Comparison of ENCODE assay signal across 10 mouse cellular contexts in genomic region chr11:99189154-99189582, GRCm38 (mm10). TPM values are rescaled to one million over a fixed set of nuclear protein-coding genes. Genes with fewer than 3 reads are reported as not detected.
DNase-seq lines count a peak whose midpoint lies in the region; ATAC-seq and TF ChIP-seq lines count a peak whose summit lies in the region.
"Had no signal": no experiment of that assay in that cellular context is flagged by ENCODE, and none has a peak within 500 bp of the region (broad histone marks: within the 10 kb centered on the region; RNA-seq: fewer than 3 reads in every experiment).

No protein-coding gene starts in this region.

- no peaks in the 10 kb centered on the region for H3K36me3 ChIP-seq in hindbrain, embryonic 14.5 days (replicated peaks; ENCODE audit: control insufficient read depth, insufficient read depth)
- no peaks in the 10 kb centered on the region for H3K36me3 ChIP-seq in hindbrain, embryonic 13.5 days
- no peaks in the 10 kb centered on the region for H3K36me3 ChIP-seq in E14TG2a.4 (ENCODE audit: insufficient read depth, low read length)
- H3K36me3 ChIP-seq: embryonic facial prominence, embryonic 12.5 days; lung, embryonic 15.5 days had no signal

- 25% methylated on average over 14 of the region's 14 CpGs for WGBS in hindbrain, embryonic 14.5 days
- 24% methylated on average over 14 of the region's 14 CpGs for WGBS in hindbrain, embryonic 13.5 days

- H3K9me3 ChIP-seq in hindbrain, embryonic 14.5 days (ENCODE audit: control insufficient read depth, low read length): no peaks in the 10 kb centered on the region
- no peaks in the 10 kb centered on the region for H3K9me3 ChIP-seq in hindbrain, embryonic 13.5 days
- peaks cover 10% of the 10 kb centered on the region; the same call in 1 of the 2 replicates for H3K9me3 ChIP-seq in E14TG2a.4 (ENCODE audit: low read length)
- H3K9me3 ChIP-seq: embryonic facial prominence, embryonic 12.5 days; lung, embryonic 15.5 days had no signal

- DNase-seq in hindbrain, embryonic 14.5 days (ENCODE audit: low spot score): peak; percentile 66
- DNase-seq in c-Kit-negative CD71-positive TER-119-positive erythroid progenitor cells, embryonic 14.5 days (ENCODE audit: low read depth, low spot score): peak; percentile 15
- DNase-seq in left cerebral cortex, postnatal 36 days (ENCODE audit: low spot score in 2 of 2): peak; percentile 42
- peak; percentile 47 to 75 for DNase-seq in thymus, postnatal 10 days (ENCODE audit: low spot score in 2 of 2)

- H3K4me3 ChIP-seq in hindbrain, embryonic 14.5 days (replicated peaks; ENCODE audit: low read length): no peak overlapping the region
- no peak overlapping the region for H3K4me3 ChIP-seq in hindbrain, embryonic 13.5 days
- no peak overlapping the region for H3K4me3 ChIP-seq in E14TG2a.4 (replicated peaks; ENCODE audit: low read length)
- H3K4me3 ChIP-seq: embryonic facial prominence, embryonic 12.5 days; lung, embryonic 15.5 days had no signal

- H3K27me3 ChIP-seq in hindbrain, embryonic 14.5 days (ENCODE audit: control insufficient read depth, insufficient read depth, low read length): no peaks in the 10 kb centered on the region
- peaks cover 9% of the 10 kb centered on the region; the same call in 1 of the 2 replicates for H3K27me3 ChIP-seq in hindbrain, embryonic 13.5 days
- H3K27me3 ChIP-seq in E14TG2a.4 (ENCODE audit: insufficient read depth, low read length): peaks cover 35% of the 10 kb centered on the region

- intact Hi-C loops in left cerebral cortex, postnatal 36 days (cut with DNase I): loop anchor here (5.0 to 10.0 kb wide), 2 partner anchors 123 to 176 kb away; no protein-coding TSS in a partner anchor

- H3K4me2 ChIP-seq in hindbrain, embryonic 14.5 days (replicated peaks): no peak overlapping the region
- no peak overlapping the region for H3K4me2 ChIP-seq in hindbrain, embryonic 13.5 days
- H3K4me2 ChIP-seq: embryonic facial prominence, embryonic 12.5 days; lung, embryonic 15.5 days had no signal

- peak; percentile 85 for TF ChIP-seq CTCF in E14TG2a.4 (conservative IDR thresholded peaks at IDR 0.05; ENCODE audit: low read length)

- no peak overlapping the region for H3K9ac ChIP-seq in hindbrain, embryonic 14.5 days
- H3K9ac ChIP-seq in hindbrain, embryonic 13.5 days: no peak overlapping the region
- H3K9ac ChIP-seq: embryonic facial prominence, embryonic 12.5 days; lung, embryonic 15.5 days had no signal

- no peaks in the 10 kb centered on the region for H3K4me1 ChIP-seq in hindbrain, embryonic 14.5 days (replicated peaks; ENCODE audit: control insufficient read depth, insufficient read depth, low read length)
- H3K4me1 ChIP-seq in hindbrain, embryonic 13.5 days (replicated peaks): no peaks in the 10 kb centered on the region
- no peaks in the 10 kb centered on the region; the same call in 1 of the 2 replicates for H3K4me1 ChIP-seq in E14TG2a.4 (replicated peaks; ENCODE audit: low read depth, low read length)
- H3K4me1 ChIP-seq: embryonic facial prominence, embryonic 12.5 days; lung, embryonic 15.5 days had no signal

- no peak for ATAC-seq in hindbrain, embryonic 14.5 days (ENCODE audit: low FRiP score)
- no peak for ATAC-seq in hindbrain, embryonic 13.5 days (ENCODE audit: low FRiP score)
- ATAC-seq in frontal cortex, adult (ENCODE audit: low TSS enrichment): peak; percentile 57; the same call in 1 of the 2 replicates
- peak; percentile 75 for ATAC-seq in neutrophil, adult 5-6 weeks (ENCODE audit: extremely low read depth, insufficient number of reproducible peaks, low FRiP score, poor library complexity, severe bottlenecking)

- H3K27ac ChIP-seq in hindbrain, embryonic 14.5 days: no peak overlapping the region
- H3K27ac ChIP-seq in hindbrain, embryonic 13.5 days: no peak overlapping the region
- H3K27ac ChIP-seq: embryonic facial prominence, embryonic 12.5 days; lung, embryonic 15.5 days had no signal

RNA-seq across cellular contexts. Expression of gene Ccr7, which starts 34.3 kb away (rescaled TPM):
- polyA plus RNA-seq in hindbrain, embryonic 14.5 days (2014; fragmentation: Nextera tagmentation; extraction: Ambion mirVana): 0.23 TPM in 1 of 2 replicates, not detected in the other
- polyA plus RNA-seq in hindbrain, embryonic 13.5 days (2015; fragmentation: Nextera tagmentation; extraction: Ambion mirVana): not detected in 2 replicates
- total RNA-seq in left cerebral cortex, postnatal 36 days (2021): not detected
- 172 and 173 TPM in 2 replicates for total RNA-seq in neutrophil, adult 5-6 weeks (2017)

RNA-seq across cellular contexts. Expression of gene Smarce1, which starts 41.6 kb away (rescaled TPM):
- 131 and 136 TPM in 2 replicates for polyA plus RNA-seq in hindbrain, embryonic 14.5 days (2014; fragmentation: Nextera tagmentation; extraction: Ambion mirVana)
- 344 and 354 TPM in 2 replicates for polyA plus RNA-seq in hindbrain, embryonic 13.5 days (2015; fragmentation: Nextera tagmentation; extraction: Ambion mirVana)
- total RNA-seq in left cerebral cortex, postnatal 36 days (2021): 10 to 100 TPM; 53.0 to 65.2 TPM
- total RNA-seq in neutrophil, adult 5-6 weeks (2017): 225 and 242 TPM in 2 replicates

RNA-seq across cellular contexts. Expression of gene Krt222, which starts 54.7 kb away (rescaled TPM):
- 7.3 and 9.3 TPM in 2 replicates for polyA plus RNA-seq in hindbrain, embryonic 14.5 days (2014; fragmentation: Nextera tagmentation; extraction: Ambion mirVana)
- polyA plus RNA-seq in hindbrain, embryonic 13.5 days (2015; fragmentation: Nextera tagmentation; extraction: Ambion mirVana): 3.9 and 4.1 TPM in 2 replicates
- total RNA-seq in left cerebral cortex, postnatal 36 days (2021): 10 to 100 TPM; 31.2 to 37.7 TPM
- total RNA-seq in neutrophil, adult 5-6 weeks (2017): 3.8 and 4.9 TPM in 2 replicates

Comparison
In these comparisons a context has a peak if more than half of its experiments do, and no peak if none do; other contexts are left out.
1. ATAC-seq: peak in frontal cortex, adult (single experiment) and neutrophil, adult 5-6 weeks (single experiment); none in hindbrain, embryonic 14.5 days (single experiment) and hindbrain, embryonic 13.5 days (single experiment).
2. DNase-seq: peak in every context shown above with its lines; median percentile 66 in hindbrain, embryonic 14.5 days; 61 in thymus, postnatal 10 days; 42 in left cerebral cortex, postnatal 36 days; 15 in c-Kit-negative CD71-positive TER-119-positive erythroid progenitor cells, embryonic 14.5 days.
3. RNA of gene Ccr7, which starts 34.3 kb away (total RNA-seq): 172 to 173 TPM in neutrophil, adult 5-6 weeks; not detected in left cerebral cortex, postnatal 36 days; every median in the first group is over 100 times any median in the second.